In genomic region chr9:99451161-99451560, GRCm38 (mm10) we compare ENCODE assay signal across 10 mouse cellular contexts. TPM values are rescaled to one million over a fixed set of nuclear protein-coding genes. Genes with fewer than 3 reads are reported as not detected.
A peak's percentile ranks its signal among the peaks of the same experiment; 100 is the strongest.
DNase-seq lines count a peak whose midpoint lies in the region; ATAC-seq and TF ChIP-seq lines count a peak whose summit lies in the region.
"Had no signal": no experiment of that assay in that cellular context is flagged by ENCODE, and none has a peak within 500 bp of the region (broad histone marks: within the 10 kb centered on the region; RNA-seq: fewer than 3 reads in every experiment).

Gene Nme9, plus strand, starts transcription at chr9:99451475.

- H3K9me3 ChIP-seq in heart, embryonic 14.5 days (ENCODE audit: control insufficient read depth, low read length) = no peaks in the 10 kb centered on the region
- H3K9me3 ChIP-seq in hindbrain, embryonic 15.5 days = no peaks in the 10 kb centered on the region
- H3K9me3 ChIP-seq in lung, postnatal 0 days (ENCODE audit: low read length) = no peaks in the 10 kb centered on the region

- no peaks in the 10 kb centered on the region for H3K4me1 ChIP-seq in heart, embryonic 14.5 days (ENCODE audit: control insufficient read depth in 2 of 2, insufficient read depth in 2 of 2, low read length in 2 of 2)
- H3K4me1 ChIP-seq in hindbrain, embryonic 15.5 days (replicated peaks) = no peaks in the 10 kb centered on the region
- no peaks in the 10 kb centered on the region; the same call in 1 of the 2 replicates for H3K4me1 ChIP-seq in lung, postnatal 0 days (ENCODE audit: insufficient read depth, low read depth, low read length)

- H3K4me2 ChIP-seq in heart, embryonic 14.5 days (ENCODE audit: low read length) = peak within 1 kb of the TSS; percentile 21; the same call in 1 of the 2 replicates
- H3K4me2 ChIP-seq in hindbrain, embryonic 15.5 days = peak within 1 kb of the TSS; percentile 26
- H3K4me2 ChIP-seq in lung, postnatal 0 days (replicated peaks; ENCODE audit: low read depth, low read length) = peak within 1 kb of the TSS; percentile 5; the same call in 1 of the 2 replicates

- DNase-seq in heart, postnatal 10 days = no peak
- peak; percentile 32 for DNase-seq in brain, embryonic 14.5 days (ENCODE audit: low read depth)
- DNase-seq in lung, postnatal 0 days (ENCODE audit: low spot score) = peak; percentile 50
- no peak for DNase-seq in layer of hippocampus, postnatal 36 days
- no peak for DNase-seq in spleen, postnatal 4 days (ENCODE audit: low spot score in 2 of 2)
- DNase-seq: adrenal gland, postnatal 10 days had no signal

- 6% methylated on average over 14 of the region's 14 CpGs for WGBS in heart, embryonic 14.5 days
- 10% methylated on average over 14 of the region's 14 CpGs for WGBS in hindbrain, embryonic 15.5 days
- WGBS in lung, postnatal 0 days = 12% methylated on average over 14 of the region's 14 CpGs

- no peak for TF ChIP-seq CTCF in brain, embryonic 14.5 days (IDR thresholded peaks at IDR 0.05; ENCODE audit: borderline replicate concordance, extremely low read depth, insufficient read depth, insufficient read length)
- no peak for TF ChIP-seq CTCF in lung, postnatal 0 days (IDR thresholded peaks at IDR 0.05)

- no peak within 1 kb of the TSS for H3K27ac ChIP-seq in heart, embryonic 14.5 days (replicated peaks in 1 of 2; ENCODE audit: control insufficient read depth in 1 of 2, insufficient read depth in 1 of 2, low read depth in 2 of 2, low read length in 2 of 2)
- no peak within 1 kb of the TSS for H3K27ac ChIP-seq in hindbrain, embryonic 15.5 days (replicated peaks)
- no peak within 1 kb of the TSS for H3K27ac ChIP-seq in lung, postnatal 0 days (ENCODE audit: low read length)

- peaks cover 11% of the 10 kb centered on the region for H3K27me3 ChIP-seq in heart, embryonic 14.5 days (ENCODE audit: control insufficient read depth, insufficient read depth, low read length)
- peaks cover 4% of the 10 kb centered on the region; the same call in 1 of the 2 replicates for H3K27me3 ChIP-seq in hindbrain, embryonic 15.5 days
- H3K27me3 ChIP-seq in lung, postnatal 0 days (replicated peaks; ENCODE audit: insufficient read depth, low read length) = no peaks in the 10 kb centered on the region

- no peak for ATAC-seq in heart, embryonic 14.5 days (ENCODE audit: insufficient number of reproducible peaks, insufficient read depth, low FRiP score, low read depth)
- ATAC-seq in hindbrain, embryonic 15.5 days (ENCODE audit: low FRiP score, low read depth) = peak; percentile 71; the same call in 1 of the 2 replicates
- peak; percentile 70 for ATAC-seq in lung, postnatal 0 days
- no peak for ATAC-seq in cerebellum, adult (ENCODE audit: insufficient number of reproducible peaks, low FRiP score, low TSS enrichment)
- ATAC-seq: CD4-positive, CD25-positive, alpha-beta regulatory T cell, adult 4 months had no signal

- TF ChIP-seq EP300 in lung, postnatal 0 days (IDR thresholded peaks at IDR 0.05) = no peak

- intact Hi-C loops in heart, postnatal 10 days (cut with DNase I) = loop anchor here (5.0 kb wide), 1 partner anchor 74 kb away; no protein-coding TSS in a partner anchor

- H3K36me3 ChIP-seq in heart, embryonic 14.5 days (ENCODE audit: control insufficient read depth, insufficient read depth, low read length) = no peaks in the 10 kb centered on the region
- no peaks in the 10 kb centered on the region for H3K36me3 ChIP-seq in hindbrain, embryonic 15.5 days
- H3K36me3 ChIP-seq in lung, postnatal 0 days (ENCODE audit: insufficient read depth, low read length) = no peaks in the 10 kb centered on the region

- H3K4me3 ChIP-seq in heart, embryonic 14.5 days (ENCODE audit: control insufficient read depth in 1 of 2, insufficient read depth in 1 of 2, low read depth in 1 of 2, low read length in 2 of 2) = no peak within 1 kb of the TSS
- peak within 1 kb of the TSS; percentile 3; the same call in 1 of the 2 replicates for H3K4me3 ChIP-seq in hindbrain, embryonic 15.5 days
- H3K4me3 ChIP-seq in lung, postnatal 0 days (ENCODE audit: low read depth, low read length) = no peak within 1 kb of the TSS

- no peak for TF ChIP-seq POLR2A in brain, embryonic 14.5 days (IDR thresholded peaks at IDR 0.05; ENCODE audit: borderline replicate concordance, extremely low read depth, insufficient read depth, insufficient read length, poor library complexity, severe bottlenecking)

- no peak within 1 kb of the TSS for H3K9ac ChIP-seq in heart, embryonic 14.5 days (ENCODE audit: low read length)
- no peak within 1 kb of the TSS for H3K9ac ChIP-seq in hindbrain, embryonic 15.5 days
- H3K9ac ChIP-seq in lung, postnatal 0 days (replicated peaks; ENCODE audit: low read depth) = no peak within 1 kb of the TSS

RNA-seq across cellular contexts. Expression of gene Nme9, which starts in this region (rescaled TPM):
- not detected in 2 replicates for polyA plus RNA-seq in heart, embryonic 14.5 days (2014; fragmentation: Nextera tagmentation; extraction: Ambion mirVana)
- not detected for total RNA-seq in heart, postnatal 10 days (2021)
- polyA plus RNA-seq in brain, embryonic 14.5 days (2012; rRNA removed) = 0.25 and 0.56 TPM in 2 replicates
- 0.60 and 0.62 TPM in 2 replicates for polyA plus RNA-seq in hindbrain, embryonic 15.5 days (2015; fragmentation: Nextera tagmentation; extraction: Ambion mirVana)
- polyA plus RNA-seq in lung, postnatal 0 days (2015; fragmentation: Nextera tagmentation; extraction: Ambion mirVana) = 17.1 and 19.2 TPM in 2 replicates
- under 1 TPM in 1 of 2 experiments, not detected in 1; 0.42 TPM for total RNA-seq in layer of hippocampus, postnatal 36 days (2021)
- total RNA-seq: adrenal gland, postnatal 10 days had no signal
- polyA plus RNA-seq: CD4-positive, CD25-positive, alpha-beta regulatory T cell, adult 4 months had no signal

Comparison
In these comparisons a context has a peak if more than half of its experiments do, and no peak if none do; other contexts are left out.
1. RNA of gene Nme9 (polyA plus RNA-seq): 17.1 to 19.2 TPM in lung, postnatal 0 days; 0.60 to 0.62 TPM in hindbrain, embryonic 15.5 days, 0.25 to 0.56 TPM in brain, embryonic 14.5 days and not detected in heart, embryonic 14.5 days; every median in the first group is over 10 times any median in the second.
2. Peak in DNase-seq in brain, embryonic 14.5 days; RNA of the gene not detected or under 1 TPM.
3. Peak in ATAC-seq, H3K4me3 ChIP-seq and H3K4me2 ChIP-seq in hindbrain, embryonic 15.5 days; RNA of the gene not detected or under 1 TPM.
4. Peak in every context shown above with its lines, with median percentiles within 50 percentile points of each other: H3K4me2 ChIP-seq.